9 mouse cellular contexts compared by ENCODE assay signal in genomic region chr2:121358381-121358780, GRCm38 (mm10). TPM values are rescaled to one million over a fixed set of nuclear protein-coding genes. Genes with fewer than 3 reads are reported as not detected.
DNase-seq lines count a peak whose midpoint lies in the region; ATAC-seq and TF ChIP-seq lines count a peak whose summit lies in the region.
"Had no signal": no experiment of that assay in that cellular context is flagged by ENCODE, and none has a peak within 500 bp of the region (broad histone marks: within the 10 kb centered on the region; RNA-seq: fewer than 3 reads in every experiment).

No protein-coding gene starts in this region.

- peaks cover 13% of the 10 kb centered on the region for H3K27me3 ChIP-seq in forebrain, embryonic 14.5 days (replicated peaks; ENCODE audit: control insufficient read depth, insufficient read depth, low read length)
- H3K27me3 ChIP-seq in midbrain, embryonic 13.5 days: peaks cover 31% of the 10 kb centered on the region

- no peaks in the 10 kb centered on the region for H3K9me3 ChIP-seq in forebrain, embryonic 14.5 days (replicated peaks; ENCODE audit: control insufficient read depth, low read length)
- H3K9me3 ChIP-seq in midbrain, embryonic 13.5 days: no peaks in the 10 kb centered on the region

- WGBS in forebrain, embryonic 14.5 days: under 1% methylated on average over 16 of the region's 16 CpGs
- WGBS in midbrain, embryonic 13.5 days: 2% methylated on average over 16 of the region's 16 CpGs

- H3K4me1 ChIP-seq in forebrain, embryonic 14.5 days (ENCODE audit: control insufficient read depth, insufficient read depth, low read length): peaks cover 5% of the 10 kb centered on the region
- H3K4me1 ChIP-seq in midbrain, embryonic 13.5 days (replicated peaks): peaks cover 24% of the 10 kb centered on the region

- no peak for TF ChIP-seq CTCF in gastrocnemius, adult 2 months (IDR thresholded peaks at IDR 0.05)

- H3K4me3 ChIP-seq in forebrain, embryonic 14.5 days (ENCODE audit: low read depth, low read length): peak overlapping the region; percentile 32
- H3K4me3 ChIP-seq in midbrain, embryonic 13.5 days (replicated peaks): peak overlapping the region; percentile 45
- H3K4me3 ChIP-seq in gastrocnemius, adult 2 months: no peak overlapping the region

- no peak overlapping the region for H3K27ac ChIP-seq in forebrain, embryonic 14.5 days (ENCODE audit: low read depth, low read length)
- 0 out of 2 replicates have a peak overlapping the region, but pooled peaks have one; percentile 30 for H3K27ac ChIP-seq in midbrain, embryonic 13.5 days
- H3K27ac ChIP-seq in gastrocnemius, adult 2 months: no peak overlapping the region

- peak; percentile 61 for DNase-seq in MN1 (ENCODE audit: low spot score)
- peak; percentile 62 for DNase-seq in forebrain, embryonic 14.5 days (ENCODE audit: low spot score)
- DNase-seq in kidney, adult 18-20 months: peak; percentile 80
- peak; percentile 62 for DNase-seq in left cerebral cortex, postnatal 4 days
- DNase-seq in spleen, adult 12 weeks (ENCODE audit: low spot score): peak; percentile 11
- DNase-seq in gastrocnemius, adult 2 months: no peak

- peak; percentile 82 for ATAC-seq in cerebellum, adult (ENCODE audit: insufficient number of reproducible peaks, low FRiP score, low TSS enrichment)
- ATAC-seq in forebrain, embryonic 14.5 days: peak; percentile 51; the same call in 1 of the 2 replicates
- peak; percentile 53 for ATAC-seq in midbrain, embryonic 13.5 days

- peak overlapping the region; percentile 54 for H3K4me2 ChIP-seq in forebrain, embryonic 14.5 days (ENCODE audit: low read length)
- H3K4me2 ChIP-seq in midbrain, embryonic 13.5 days (replicated peaks): peak overlapping the region; percentile 66

- intact Hi-C loops in left cerebral cortex, postnatal 4 days (cut with DNase I): no loop called here
- intact Hi-C loops in gastrocnemius, adult 2 months (cut with DNase I): no loop called here

- no peaks in the 10 kb centered on the region for H3K36me3 ChIP-seq in forebrain, embryonic 14.5 days (ENCODE audit: control insufficient read depth, insufficient read depth, low read length)
- no peaks in the 10 kb centered on the region for H3K36me3 ChIP-seq in midbrain, embryonic 13.5 days

- H3K9ac ChIP-seq in forebrain, embryonic 14.5 days (ENCODE audit: low read length): peak overlapping the region; percentile 60
- H3K9ac ChIP-seq in midbrain, embryonic 13.5 days (replicated peaks): peak overlapping the region; percentile 79

RNA-seq across cellular contexts. Expression of gene Ckmt1, which starts 0.9 kb away (rescaled TPM):
- 19.8 and 24.7 TPM in 2 replicates for polyA plus RNA-seq in forebrain, embryonic 14.5 days (2014; fragmentation: Nextera tagmentation; extraction: Ambion mirVana)
- 100 to 1,000 TPM; 119 to 134 TPM for total RNA-seq in left cerebral cortex, postnatal 4 days (2021)
- 25.1 and 25.7 TPM in 2 replicates for polyA plus RNA-seq in midbrain, embryonic 13.5 days (2015; fragmentation: Nextera tagmentation; extraction: Ambion mirVana)
- not detected for total RNA-seq in gastrocnemius, adult 2 months (2021)

RNA-seq across cellular contexts. Expression of gene Ppip5k1, which starts 3.2 kb away (rescaled TPM):
- polyA plus RNA-seq in forebrain, embryonic 14.5 days (2014; fragmentation: Nextera tagmentation; extraction: Ambion mirVana): 10.1 and 11.6 TPM in 2 replicates
- total RNA-seq in left cerebral cortex, postnatal 4 days (2021): 10 to 100 TPM; 24.7 to 30.8 TPM
- polyA plus RNA-seq in midbrain, embryonic 13.5 days (2015; fragmentation: Nextera tagmentation; extraction: Ambion mirVana): 18.0 and 21.0 TPM in 2 replicates
- total RNA-seq in gastrocnemius, adult 2 months (2021): 100 to 1,000 TPM in 1 of 2 experiments, 10 to 100 TPM in 1; 70.6 to 144 TPM

RNA-seq across cellular contexts. Expression of gene Strc, which starts 28.6 kb away (rescaled TPM):
- polyA plus RNA-seq in forebrain, embryonic 14.5 days (2014; fragmentation: Nextera tagmentation; extraction: Ambion mirVana): 0.05 TPM in 1 of 2 replicates, not detected in the other
- not detected for total RNA-seq in left cerebral cortex, postnatal 4 days (2021)
- polyA plus RNA-seq in midbrain, embryonic 13.5 days (2015; fragmentation: Nextera tagmentation; extraction: Ambion mirVana): 0.04 TPM in 1 of 2 replicates, not detected in the other
- under 1 TPM in 1 of 2 experiments, not detected in 1; 0.18 TPM for total RNA-seq in gastrocnemius, adult 2 months (2021)
- polyA plus RNA-seq: heart, postnatal 0 days had no signal

RNA-seq across cellular contexts. Expression of gene Pdia3, which starts 55.2 kb away (rescaled TPM):
- polyA plus RNA-seq in forebrain, embryonic 14.5 days (2014; fragmentation: Nextera tagmentation; extraction: Ambion mirVana): 174 and 205 TPM in 2 replicates
- 100 to 1,000 TPM; 214 to 225 TPM for total RNA-seq in left cerebral cortex, postnatal 4 days (2021)
- 373 and 395 TPM in 2 replicates for polyA plus RNA-seq in midbrain, embryonic 13.5 days (2015; fragmentation: Nextera tagmentation; extraction: Ambion mirVana)
- total RNA-seq in gastrocnemius, adult 2 months (2021): 10 to 100 TPM; 34.1 to 46.9 TPM

RNA-seq across cellular contexts. Expression of gene Catsper2, which starts 55.2 kb away (rescaled TPM):
- polyA plus RNA-seq in forebrain, embryonic 14.5 days (2014; fragmentation: Nextera tagmentation; extraction: Ambion mirVana): 2.0 and 3.2 TPM in 2 replicates
- 1 to 10 TPM; 6.1 to 8.3 TPM for total RNA-seq in left cerebral cortex, postnatal 4 days (2021)
- polyA plus RNA-seq in midbrain, embryonic 13.5 days (2015; fragmentation: Nextera tagmentation; extraction: Ambion mirVana): 5.0 and 5.3 TPM in 2 replicates
- total RNA-seq in gastrocnemius, adult 2 months (2021): 1 to 10 TPM; 1.6 to 2.8 TPM

Comparison
In these comparisons a context has a peak if more than half of its experiments do, and no peak if none do; other contexts are left out.
1. RNA of gene Ckmt1, which starts 0.9 kb away (total RNA-seq): 119 to 134 TPM in left cerebral cortex, postnatal 4 days; not detected in gastrocnemius, adult 2 months; every median in the first group is over 100 times any median in the second.
2. Peak in every context shown above with its lines, with median percentiles within 50 percentile points of each other: ATAC-seq.